Mouse (Mus musculus) cerebellum, postnatal 25 days (tissue): ENCODE results near the gene Coq2.
A peak's percentile ranks its signal among the peaks of the same experiment; 100 is the strongest.

Experiments used
- DNase-seq, 2 experiments: peaks; one replicate each; pipeline ENCODE4 v3.0.0; 2021; ENCODE audit warnings: mixed read lengths in 2 of 2

Coq2 gene

GRCm38 (mm10) chr5:100674711-100675376, at the start of gene Coq2:
Coq2 (minus strand) TSS chr5:100675140.
- DNase-seq = peak; percentile 82 to 89

- DNase-seq = peak; percentile 19 to 44
Observed at GRCm38 (mm10) chr5:100719235-100720088, 44.5 kb upstream of the Coq2 start, which contains the start of gene Hpse. Hpse (minus strand) TSS chr5:100719716.

- DNase-seq = no peak
Observed at GRCm38 (mm10) chr5:100716762-100717161, 41.8 kb upstream of the Coq2 start.

- DNase-seq = no peak
Observed at GRCm38 (mm10) chr5:100711219-100711618, 36.3 kb upstream of the Coq2 start.

- DNase-seq = peak in 1 of 2 experiments; percentile 8
Observed at GRCm38 (mm10) chr5:100710012-100710411, 35.1 kb upstream of the Coq2 start.

GRCm38 (mm10) chr5:100709035-100709434, 34.1 kb upstream of the Coq2 start:
- DNase-seq = no peak

GRCm38 (mm10) chr5:100706675-100707074, 31.7 kb upstream of the Coq2 start:
- DNase-seq = no peak

- DNase-seq = no peak
Observed at GRCm38 (mm10) chr5:100704272-100704671, 29.3 kb upstream of the Coq2 start.

- no peak for DNase-seq
Observed at GRCm38 (mm10) chr5:100702325-100702724, 27.4 kb upstream of the Coq2 start.

GRCm38 (mm10) chr5:100700861-100701620, 26.1 kb upstream of the Coq2 start:
- no peak for DNase-seq

- DNase-seq = no peak
Observed at GRCm38 (mm10) chr5:100697886-100698285, 22.9 kb upstream of the Coq2 start.

GRCm38 (mm10) chr5:100697398-100697797, 22.5 kb upstream of the Coq2 start:
- no peak for DNase-seq

- DNase-seq = no peak
Observed at GRCm38 (mm10) chr5:100685631-100686030, 10.7 kb upstream of the Coq2 start.

- no peak for DNase-seq
Observed at GRCm38 (mm10) chr5:100680542-100680933, 5.6 kb upstream of the Coq2 start.

- DNase-seq = no peak
Observed at GRCm38 (mm10) chr5:100679911-100680541, 5.1 kb upstream of the Coq2 start.

GRCm38 (mm10) chr5:100673745-100674486, 1.0 kb downstream of the Coq2 start:
- DNase-seq = peak; percentile 95 to 96

GRCm38 (mm10) chr5:100672403-100672802, 2.5 kb downstream of the Coq2 start:
- DNase-seq = no peak

- DNase-seq = no peak
Observed at GRCm38 (mm10) chr5:100671897-100672296, 3.0 kb downstream of the Coq2 start.

GRCm38 (mm10) chr5:100671398-100671797, 3.5 kb downstream of the Coq2 start:
- peak; percentile 56 to 76 for DNase-seq

GRCm38 (mm10) chr5:100666965-100667364, 8.0 kb downstream of the Coq2 start:
- DNase-seq = no peak

- DNase-seq = peak in 1 of 2 experiments; percentile 36
Observed at GRCm38 (mm10) chr5:100663854-100664253, 11.1 kb downstream of the Coq2 start.

- DNase-seq = no peak
Observed at GRCm38 (mm10) chr5:100663011-100663410, 11.9 kb downstream of the Coq2 start.
